In the genomic region with DNA sequence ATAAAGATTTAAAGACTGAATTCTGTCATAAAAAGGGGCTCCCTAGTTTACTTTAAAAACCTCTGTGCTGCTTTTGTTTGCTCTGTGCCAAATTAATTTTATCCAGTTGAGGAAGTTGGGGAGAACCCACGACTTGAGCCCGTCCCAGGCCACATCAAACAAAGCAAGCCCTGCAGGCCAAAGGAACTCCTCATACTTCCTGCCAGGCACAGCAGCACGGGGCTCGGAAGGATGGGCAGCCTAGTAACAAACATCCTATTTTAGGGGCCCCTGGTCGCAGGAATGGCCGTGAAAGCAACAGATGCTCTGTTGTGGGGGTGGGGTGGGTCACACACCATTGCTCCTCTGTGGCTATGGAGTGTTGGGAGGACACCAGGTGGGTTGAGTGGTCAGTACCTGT, we compare ENCODE assay signal across 18 mouse cellular contexts. TPM values are rescaled to one million over a fixed set of nuclear protein-coding genes. Genes with fewer than 3 reads are reported as not detected.
DNase-seq lines count a peak whose midpoint lies in the region; ATAC-seq and TF ChIP-seq lines count a peak whose summit lies in the region.
"Had no signal": no experiment of that assay in that cellular context is flagged by ENCODE, and none has a peak within 500 bp of the region (broad histone marks: within the 10 kb centered on the region; RNA-seq: fewer than 3 reads in every experiment).

No protein-coding gene starts in this region.

- no peak overlapping the region for H3K4me3 ChIP-seq in lung, postnatal 0 days (ENCODE audit: low read depth, low read length)
- H3K4me3 ChIP-seq: embryonic facial prominence, embryonic 12.5 days; midbrain, embryonic 12.5 days; myocyte had no signal

- H3K27me3 ChIP-seq in lung, postnatal 0 days (replicated peaks; ENCODE audit: insufficient read depth, low read length), result no peaks in the 10 kb centered on the region
- H3K27me3 ChIP-seq: CH12.LX; embryonic facial prominence, embryonic 12.5 days; midbrain, embryonic 12.5 days had no signal

- H3K9me3 ChIP-seq in lung, postnatal 0 days (ENCODE audit: low read length), result no peaks in the 10 kb centered on the region
- H3K9me3 ChIP-seq: embryonic facial prominence, embryonic 12.5 days; midbrain, embryonic 12.5 days had no signal

- peak; percentile 31 for DNase-seq in adrenal gland, postnatal 14 days
- no peak for DNase-seq in adrenal gland, postnatal 4 days (ENCODE audit: low spot score in 2 of 2)
- peak; percentile 9 for DNase-seq in lung, postnatal 0 days (ENCODE audit: low spot score)
- no peak for DNase-seq in lung, adult 18-20 months
- peak; percentile 16 to 26 for DNase-seq in kidney, postnatal 4 days
- DNase-seq in MN1 (ENCODE audit: low spot score), result no peak
- no peak for DNase-seq in natural killer cell, adult 2 months (ENCODE audit: low spot score in 2 of 2)
- DNase-seq: adrenal gland, postnatal 10 days; cerebellum, adult 2 months; forebrain, postnatal 0 days; gastrocnemius, postnatal 10 days; thymus, adult 2 months had no signal

- TF ChIP-seq CTCF in lung, postnatal 0 days (IDR thresholded peaks at IDR 0.05), result no peak

- no peak for TF ChIP-seq EP300 in lung, postnatal 0 days (IDR thresholded peaks at IDR 0.05)

- no peaks in the 10 kb centered on the region for H3K36me3 ChIP-seq in lung, postnatal 0 days (ENCODE audit: insufficient read depth, low read length)
- H3K36me3 ChIP-seq: embryonic facial prominence, embryonic 12.5 days; midbrain, embryonic 12.5 days had no signal

- no peak overlapping the region for H3K4me2 ChIP-seq in lung, postnatal 0 days (replicated peaks; ENCODE audit: low read depth, low read length)
- H3K4me2 ChIP-seq: embryonic facial prominence, embryonic 12.5 days; hindbrain, embryonic 14.5 days; midbrain, embryonic 12.5 days had no signal

- no peak overlapping the region for H3K9ac ChIP-seq in lung, postnatal 0 days (replicated peaks; ENCODE audit: low read depth)
- H3K9ac ChIP-seq: embryonic facial prominence, embryonic 12.5 days; forebrain, postnatal 0 days; hindbrain, embryonic 14.5 days; midbrain, embryonic 12.5 days had no signal

- 42% methylated on average over 6 of the region's 6 CpGs for WGBS in lung, postnatal 0 days

- H3K27ac ChIP-seq in lung, postnatal 0 days (ENCODE audit: low read length), result no peak overlapping the region
- H3K27ac ChIP-seq: embryonic facial prominence, embryonic 12.5 days; hindbrain, embryonic 14.5 days; midbrain, embryonic 12.5 days had no signal

- H3K4me1 ChIP-seq in lung, postnatal 0 days (ENCODE audit: insufficient read depth, low read depth, low read length), result no peaks in the 10 kb centered on the region
- H3K4me1 ChIP-seq: embryonic facial prominence, embryonic 12.5 days; midbrain, embryonic 12.5 days had no signal

- peak; percentile 41; the same call in 1 of the 2 replicates for ATAC-seq in lung, postnatal 0 days
- ATAC-seq in megakaryocyte progenitor cell, adult 5-6 weeks (replicated peaks; ENCODE audit: poor library complexity), result peak; percentile 48; the same call in 1 of the 2 replicates
- ATAC-seq: forebrain, postnatal 0 days had no signal

RNA-seq across cellular contexts. Expression of gene St3gal5, which starts 45.6 kb away (rescaled TPM):
- 137 and 170 TPM in 2 replicates for total RNA-seq in adrenal gland, postnatal 14 days (2021)
- total RNA-seq in adrenal gland, postnatal 4 days (2021), result 100 to 1,000 TPM; 144 to 153 TPM
- polyA plus RNA-seq in lung, postnatal 0 days (2015; fragmentation: Nextera tagmentation; extraction: Ambion mirVana), result 38.9 and 42.4 TPM in 2 replicates
- 7.8 and 10.1 TPM in 2 replicates for total RNA-seq in megakaryocyte progenitor cell, adult 5-6 weeks (2015)
- total RNA-seq in megakaryocyte progenitor cell, adult 5-6 weeks (2017), result 11.5 and 14.6 TPM in 2 replicates

Comparison
In these comparisons a context has a peak if more than half of its experiments do, and no peak if none do; other contexts are left out.
1. DNase-seq: peak in adrenal gland, postnatal 14 days (single experiment), lung, postnatal 0 days (single experiment) and kidney, postnatal 4 days (2 of 2); none in adrenal gland, postnatal 4 days (0 of 2), lung, adult 18-20 months (0 of 2), MN1 (single experiment) and natural killer cell, adult 2 months (0 of 2).